Mouse (Mus musculus) CH12.LX (cell line): Measurements from ENCODE around the gene Nadk2. TPM values are rescaled to one million over a fixed set of nuclear protein-coding genes. Genes with fewer than 3 reads are reported as not detected.

ENCODE experiments used
- DNase-seq: peaks from one replicate; pipeline ENCODE4 v3.0.0-alpha.2; 2013; ENCODE audit errors: extremely low read depth
- H3K27ac ChIP-seq: 2 replicates; pipeline ENCODE4 v1.5.1; 2012; ENCODE audit warnings: low read depth, mild to moderate bottlenecking, control low read depth, moderate library complexity; ENCODE audit not compliant: insufficient read depth
- H3K27me3 ChIP-seq: replicated peaks from 2 replicates; pipeline ENCODE3; 2012; ENCODE audit warnings: inconsistent platforms
- H3K36me3 ChIP-seq, 2 experiments: replicated peaks in 1 of 2; 2 replicates each; pipeline versions ENCODE3 to v1.6.1; 2012; ENCODE audit warnings: inconsistent platforms in 1 of 2, low read length in 1 of 2, mild to moderate bottlenecking in 1 of 2, mixed read lengths in 1 of 2, moderate library complexity in 1 of 2; ENCODE audit not compliant: control insufficient read depth in 1 of 2, insufficient read depth in 1 of 2
- H3K4me1 ChIP-seq, 2 experiments: 2 replicates each; pipeline ENCODE4 v1.6.1; 2012; ENCODE audit warnings: inconsistent platforms in 1 of 2, moderate library complexity in 1 of 2; ENCODE audit not compliant: insufficient read depth in 2 of 2, control insufficient read depth in 1 of 2
- H3K4me2 ChIP-seq: 2 replicates; pipeline ENCODE4 v1.6.1; 2012; ENCODE audit warnings: low read depth, mild to moderate bottlenecking, control low read depth; ENCODE audit not compliant: poor library complexity, insufficient read depth, severe bottlenecking
- H3K4me3 ChIP-seq, 3 experiments: fragments of 150-350 bp in 1 of 3; sonication (generic) in 1 of 3; replicated peaks in 1 of 3; 2 replicates each; pipeline versions ENCODE3 to v1.5.1; 2011 to 2012; ENCODE audit warnings: low read depth in 2 of 3, low read length in 2 of 3, mild to moderate bottlenecking in 2 of 3, moderate library complexity in 2 of 3, control low read depth in 1 of 3, improper control_type of control experiment in 1 of 3, inconsistent platforms in 1 of 3, mixed read lengths in 1 of 3; ENCODE audit not compliant: poor library complexity in 1 of 3
- H3K79me2 ChIP-seq: replicated peaks from 2 replicates; pipeline ENCODE4 v1.6.1; 2012; ENCODE audit warnings: mild to moderate bottlenecking, moderate library complexity; ENCODE audit not compliant: control insufficient read depth, poor library complexity, insufficient read depth, severe bottlenecking; ENCODE audit errors: extremely low read depth
- H3K9ac ChIP-seq: 2 replicates; pipeline ENCODE4 v1.6.1; 2012; ENCODE audit warnings: low read depth, mild to moderate bottlenecking, control low read depth, moderate library complexity; ENCODE audit not compliant: insufficient read depth
- H3K9me3 ChIP-seq: replicated peaks from 2 replicates; pipeline ENCODE3; 2012; ENCODE audit warnings: low read length, inconsistent platforms, mixed read lengths
- BHLHE40 ChIP-seq: IDR thresholded peaks from 2 replicates; pipeline ENCODE4 v1.6.1; 2011; ENCODE audit warnings: mild to moderate bottlenecking, low read depth, low read length, improper control_type of control experiment
- CHD1 ChIP-seq: IDR thresholded peaks from 2 replicates; pipeline ENCODE4 v1.6.1; 2012; ENCODE audit warnings: low read depth, low read length, improper control_type of control experiment, inconsistent platforms
- E2F4 ChIP-seq: IDR thresholded peaks from 2 replicates; pipeline ENCODE4 v1.6.1; 2011; ENCODE audit warnings: low read depth, low read length, improper control_type of control experiment; ENCODE audit not compliant: insufficient replicate concordance
- HCFC1 ChIP-seq: IDR thresholded peaks from 2 replicates; pipeline ENCODE4 v1.6.1; 2012; ENCODE audit warnings: low read depth, mild to moderate bottlenecking, inconsistent platforms, low read length, improper control_type of control experiment
- JUND ChIP-seq: conservative IDR thresholded peaks from 2 replicates; pipeline ENCODE4 v1.6.1; 2011; ENCODE audit warnings: low read depth, low read length, improper control_type of control experiment
- MAFK ChIP-seq: IDR thresholded peaks from 2 replicates; pipeline ENCODE4 v1.6.1; 2011; ENCODE audit warnings: low read length, improper control_type of control experiment; ENCODE audit not compliant: insufficient replicate concordance
- MAX ChIP-seq: IDR thresholded peaks from 2 replicates; pipeline ENCODE4 v1.6.1; 2011; ENCODE audit warnings: low read length, improper control_type of control experiment
- MAZ ChIP-seq: IDR thresholded peaks from 2 replicates; pipeline ENCODE4 v1.6.1; 2012; ENCODE audit warnings: low read depth, mild to moderate bottlenecking, inconsistent platforms, low read length, improper control_type of control experiment, moderate library complexity
- MEF2A ChIP-seq: IDR thresholded peaks from 2 replicates; pipeline ENCODE4 v1.6.1; 2014; ENCODE audit warnings: low read depth, mild to moderate bottlenecking, inconsistent platforms, low read length, improper control_type of control experiment, borderline replicate concordance
- MXI1 ChIP-seq: IDR thresholded peaks from 2 replicates; pipeline ENCODE4 v1.6.1; 2011; ENCODE audit warnings: mild to moderate bottlenecking, low read depth, low read length, improper control_type of control experiment
- NELFE ChIP-seq: IDR thresholded peaks from 2 replicates; pipeline ENCODE4 v1.6.1; 2011; ENCODE audit warnings: low read depth, low read length, improper control_type of control experiment
- NRF1 ChIP-seq: IDR thresholded peaks from 2 replicates; pipeline ENCODE4 v1.6.1; 2014; ENCODE audit warnings: low read depth, mild to moderate bottlenecking, inconsistent platforms, low read length, improper control_type of control experiment, moderate library complexity
- POLR2AphosphoS2 ChIP-seq: IDR thresholded peaks from 2 replicates; pipeline ENCODE4 v1.6.1; 2011; ENCODE audit warnings: low read depth, low read length, improper control_type of control experiment
- RAD21 ChIP-seq: IDR thresholded peaks from 2 replicates; pipeline ENCODE4 v1.6.1; 2011; ENCODE audit warnings: low read depth, mild to moderate bottlenecking, low read length, improper control_type of control experiment, moderate library complexity
- RCOR1 ChIP-seq: conservative IDR thresholded peaks from 2 replicates; pipeline ENCODE4 v1.6.1; 2012; ENCODE audit warnings: low read depth, mild to moderate bottlenecking, inconsistent platforms, low read length, improper control_type of control experiment
- TCF12 ChIP-seq: IDR thresholded peaks from 2 replicates; pipeline ENCODE4 v1.6.1; 2014; ENCODE audit warnings: low read depth, mild to moderate bottlenecking, inconsistent platforms, low read length, improper control_type of control experiment
- UBTF ChIP-seq: IDR thresholded peaks from 2 replicates; pipeline ENCODE4 v1.6.1; 2012; ENCODE audit warnings: low read depth, mild to moderate bottlenecking, inconsistent platforms, low read length, improper control_type of control experiment, moderate library complexity
- USF1 ChIP-seq: IDR thresholded peaks from 2 replicates; pipeline ENCODE4 v1.6.1; 2014; ENCODE audit warnings: low read depth, mild to moderate bottlenecking, inconsistent platforms, low read length, improper control_type of control experiment
- ZC3H11A ChIP-seq: IDR thresholded peaks from 2 replicates; pipeline ENCODE4 v1.6.1; 2012; ENCODE audit warnings: low read depth, mild to moderate bottlenecking, inconsistent platforms, low read length, improper control_type of control experiment
- ZKSCAN1 ChIP-seq: IDR thresholded peaks from 2 replicates; pipeline ENCODE4 v1.6.1; 2012; ENCODE audit warnings: low read depth, inconsistent platforms, low read length, improper control_type of control experiment, borderline replicate concordance
- ZNF384 ChIP-seq: IDR thresholded peaks from 2 replicates; pipeline ENCODE4 v1.6.1; 2012; ENCODE audit warnings: low read depth, low read length, improper control_type of control experiment, inconsistent platforms
- dilution Hi-C: fragments of 300-500 bp; cut with MboI; formaldehyde crosslinking; loops from 2 replicates; pipeline ENCODE4 v1.14.3; 2020; ENCODE audit warnings: low sequenced_read_pairs; ENCODE audit not compliant: extremely low pct_unique_long_range_greater_than_20kb, extremely low pct_ligation_motif_present
- in situ Hi-C: fragments of 300-500 bp; cut with MboI; formaldehyde crosslinking; loops from 3 replicates; pipeline ENCODE4 v1.14.3; 2019; ENCODE audit warnings: low sequenced_read_pairs, low pct_ligation_motif_present, low pct_unique_long_range_greater_than_20kb, mixed read lengths
- polyA plus RNA-seq: library from polyadenylated mRNA; unstranded; fragments of >175 nt; gene quantifications from 2 replicates; pipeline ENCODE4 v1.2.1, GENCODE M21; 2012; ENCODE audit warnings: low read depth; ENCODE audit not compliant: insufficient read length
- total RNA-seq, 2 experiments: library from RNA; depleted of rRNA; stranded (reverse); fragments of 300-350 nt in 1 of 2; fragments of >200 nt in 1 of 2; gene quantifications; 2 replicates each; pipeline ENCODE4 v1.2.3; 2012 to 2014

Gene Nadk2
- total and polyA plus RNA-seq, 3 experiments = 22.6 to 35.1 (median 30.1) TPM

- dilution Hi-C loops (no loop called here), in situ Hi-C loops (no loop called here)
- H3K9ac ChIP-seq = no peak overlapping the region
- no peak overlapping the region for H3K27ac ChIP-seq
- no peaks in the 10 kb centered on the region for H3K27me3 ChIP-seq
- peaks cover 0 to 12% of the 10 kb centered on the region in 2 experiments for H3K36me3 ChIP-seq
- TF ChIP-seq ZNF384 (0 out of 2 replicates have a peak, but pooled peaks have one; percentile 17), CHD1 (no peak)
- H3K79me2 ChIP-seq = no peaks in the 10 kb centered on the region
- peak overlapping the region in 1 of 3 experiments; percentile 69 for H3K4me3 ChIP-seq
- H3K9me3 ChIP-seq = no peaks in the 10 kb centered on the region
- no peak for DNase-seq
- H3K4me1 ChIP-seq = peaks cover 0 to 38% of the 10 kb centered on the region in 2 experiments; a peak in 2 of 4 replicates
- H3K4me2 ChIP-seq = 0 out of 2 replicates have a peak overlapping the region, but pooled peaks have one; percentile 90
Observed at GRCm38 (mm10) chr15:9073067-9073608, 2.1 kb downstream of the Nadk2 start.

- H3K27ac ChIP-seq = no peak overlapping the region
- H3K4me2 ChIP-seq = no peak overlapping the region
- no peak for DNase-seq
- H3K9ac ChIP-seq = no peak overlapping the region
- in situ Hi-C loops = no loop called here
- peaks cover 0 to 12% of the 10 kb centered on the region in 2 experiments for H3K36me3 ChIP-seq
- dilution Hi-C loops = no loop called here
- H3K4me1 ChIP-seq = peaks cover 0 to 41% of the 10 kb centered on the region in 2 experiments; a peak in 2 of 4 replicates
- H3K9me3 ChIP-seq = no peaks in the 10 kb centered on the region
- no peaks in the 10 kb centered on the region for H3K27me3 ChIP-seq
- H3K4me3 ChIP-seq = no peak overlapping the region
- H3K79me2 ChIP-seq = no peaks in the 10 kb centered on the region
- TF ChIP-seq JUND (no peak), USF1 (no peak), MEF2A (no peak), MAFK (no peak), NRF1 (no peak), MAX (no peak), POLR2AphosphoS2 (no peak), E2F4 (no peak), TCF12 (no peak), HCFC1 (no peak), BHLHE40 (no peak), RCOR1 (no peak), CHD1 (no peak), MXI1 (no peak), MAZ (no peak), RAD21 (no peak), NELFE (no peak), ZKSCAN1 (no peak), UBTF (no peak), ZC3H11A (no peak)
- TF ChIP-seq, all 38 proteins: peak for 0
Observed at GRCm38 (mm10) chr15:9073684-9074083, 2.6 kb downstream of the Nadk2 start.
